Mouse (Mus musculus) stomach, embryonic 15.5 days (tissue): ENCODE measurements around the gene Zbtb40. TPM values are rescaled to one million over a fixed set of nuclear protein-coding genes. Genes with fewer than 3 reads are reported as not detected.

ENCODE experiments used
- ATAC-seq: fragments of 200-750 bp; cut with Nextera tagmentation; 2 replicates; pipeline ENCODE4 v1.8.0; 2017; ENCODE audit warnings: low read depth, moderate number of reproducible peaks, moderate TSS enrichment; ENCODE audit not compliant: insufficient read depth, low FRiP score
- H3K27ac ChIP-seq: fragments of 300-500 bp; sonication (generic); 2 replicates; pipeline ENCODE4 v1.5.1; 2015; ENCODE audit warnings: mild to moderate bottlenecking, inconsistent platforms
- H3K27me3 ChIP-seq: fragments of 300-500 bp; sonication (generic); replicated peaks from 2 replicates; pipeline ENCODE4 v1.6.1; 2015; ENCODE audit warnings: inconsistent platforms
- H3K36me3 ChIP-seq: fragments of 300-500 bp; sonication (generic); 2 replicates; pipeline ENCODE4 v1.6.1; 2015; ENCODE audit warnings: inconsistent platforms
- H3K4me1 ChIP-seq: fragments of 300-500 bp; sonication (generic); 2 replicates; pipeline ENCODE4 v1.6.1; 2015; ENCODE audit warnings: inconsistent platforms
- H3K4me2 ChIP-seq: fragments of 300-500 bp; sonication (generic); 2 replicates; pipeline ENCODE4 v1.6.1; 2015; ENCODE audit warnings: mild to moderate bottlenecking, inconsistent platforms
- H3K4me3 ChIP-seq: fragments of 300-500 bp; sonication (generic); replicated peaks from 2 replicates; pipeline ENCODE4 v1.5.1; 2015; ENCODE audit warnings: inconsistent platforms
- H3K9ac ChIP-seq: fragments of 300-500 bp; sonication (generic); 2 replicates; pipeline ENCODE4 v1.6.1; 2015; ENCODE audit warnings: inconsistent platforms
- H3K9me3 ChIP-seq: fragments of 300-500 bp; sonication (generic); 2 replicates; pipeline ENCODE4 v1.6.1; 2016; ENCODE audit warnings: inconsistent platforms
- WGBS: fragments of 180-500 bp; shearing (Covaris S2); methylation state at CpG from one replicate; pipeline ENCODE4 v1.1.7; 2015; 5-methylcytosine and 5-hydroxymethylcytosine counted together
- polyA plus RNA-seq: library from polyadenylated mRNA; unstranded; fragments of >200 nt; fragmentation: Nextera tagmentation; extraction: Ambion mirVana; gene quantifications from 2 replicates; pipeline ENCODE4 v1.2.1, GENCODE M21; 2015

Zbtb40 gene
- polyA plus RNA-seq, 1 experiment from 2014 or later = 3.5 TPM

DNA sequence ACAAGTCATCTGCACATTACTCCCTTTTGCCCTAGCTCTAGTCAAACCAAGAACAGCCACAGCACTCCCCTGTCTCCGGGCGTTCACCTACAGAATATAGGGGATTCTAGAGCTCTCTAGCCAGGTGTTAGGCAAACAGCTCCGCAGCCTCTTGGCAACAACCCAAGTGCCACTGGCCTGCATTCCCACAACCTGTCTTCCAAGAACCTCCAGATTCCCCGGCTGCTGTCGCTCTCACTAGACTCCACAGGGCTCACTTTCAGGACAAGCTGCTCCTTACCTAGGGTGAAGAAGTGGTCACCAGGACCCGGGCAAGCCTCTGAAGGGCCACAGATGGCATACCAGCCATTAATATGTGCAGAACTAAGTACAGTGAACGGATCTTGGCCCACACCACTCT, 17.3 kb downstream of the Zbtb40 start:
- H3K9ac ChIP-seq = no peak overlapping the region
- no peaks in the 10 kb centered on the region for H3K27me3 ChIP-seq
- H3K27ac ChIP-seq = no peak overlapping the region
- no peaks in the 10 kb centered on the region for H3K9me3 ChIP-seq
- peaks cover 11% of the 10 kb centered on the region; the same call in 1 of the 2 replicates for H3K4me1 ChIP-seq
- no peak for ATAC-seq
- no peak overlapping the region for H3K4me3 ChIP-seq
- no peaks in the 10 kb centered on the region for H3K36me3 ChIP-seq
- no peak overlapping the region for H3K4me2 ChIP-seq
- 74% methylated on average over 7 of the region's 7 CpGs for WGBS

DNA sequence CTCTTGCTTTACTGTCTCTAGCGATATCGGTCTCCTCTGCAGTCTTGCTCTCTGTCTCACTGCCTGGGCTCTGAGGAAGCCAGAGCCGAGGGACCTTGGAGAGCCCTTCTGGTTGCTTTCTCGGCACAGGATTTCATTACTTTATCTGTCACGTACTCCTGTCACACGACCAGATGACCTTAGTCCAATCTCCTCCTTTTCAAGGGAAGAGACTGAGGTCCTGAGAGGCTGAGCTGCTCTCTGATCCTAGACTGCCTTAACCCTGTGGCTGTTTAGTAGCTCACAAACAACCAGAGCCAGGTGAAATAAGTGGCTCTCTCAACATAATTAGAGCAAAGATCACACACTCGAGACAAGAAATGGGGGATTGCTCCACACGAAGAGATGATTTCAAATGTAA, 19.3 kb downstream of the Zbtb40 start:
- WGBS = 54% methylated on average over 8 of the region's 8 CpGs
- ATAC-seq = no peak
- Histone ChIP-seq H3K4me1 (peaks cover 14% of the 10 kb centered on the region; the same call in 1 of the 2 replicates), H3K9me3 (no peaks in the 10 kb centered on the region), H3K27ac (no peak overlapping the region), H3K27me3 (no peaks in the 10 kb centered on the region), H3K4me3 (no peak overlapping the region), H3K9ac (no peak overlapping the region), H3K4me2 (no peak overlapping the region), H3K36me3 (no peaks in the 10 kb centered on the region)

DNA sequence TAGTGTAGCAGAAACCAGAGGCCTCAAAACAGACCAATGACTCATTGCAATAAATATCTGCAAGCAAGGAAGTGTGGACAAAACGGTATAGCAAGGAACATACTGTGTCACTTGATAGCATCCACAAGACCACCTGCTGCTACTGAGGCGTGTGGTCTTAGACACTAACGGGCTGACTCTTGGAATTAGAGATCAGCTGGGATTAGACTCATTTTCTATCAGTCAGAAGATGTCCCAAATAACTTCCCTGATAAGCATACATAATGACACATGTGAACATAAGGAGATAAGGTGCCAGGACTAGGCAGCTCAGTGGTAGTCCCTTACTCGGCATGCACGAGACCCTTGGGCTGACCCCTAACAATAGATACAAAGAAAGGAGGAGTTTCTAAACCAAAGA, 21.6 kb downstream of the Zbtb40 start:
- ATAC-seq = no peak
- WGBS = 69% methylated on average over 5 of the region's 5 CpGs

DNA sequence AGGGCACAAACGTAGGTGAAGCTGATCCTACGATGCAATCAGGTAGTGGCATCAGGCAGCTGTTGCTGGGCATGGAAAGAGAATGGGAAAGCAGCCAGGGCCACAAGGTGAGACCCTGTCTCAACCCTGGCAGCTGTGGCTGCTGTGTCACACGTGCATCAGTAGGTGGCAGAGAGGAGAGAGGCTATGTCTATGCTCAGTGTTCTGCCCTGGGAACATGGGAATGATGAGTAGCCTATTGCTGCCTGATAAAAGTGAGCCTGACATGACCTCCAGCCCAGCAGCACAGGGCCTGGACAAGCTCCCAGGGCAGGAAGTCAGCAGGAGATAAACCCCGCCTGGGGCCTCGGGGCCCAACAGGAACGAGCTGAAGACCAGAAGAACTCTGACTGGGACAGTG, 23.0 kb downstream of the Zbtb40 start:
- H3K9me3 ChIP-seq = no peaks in the 10 kb centered on the region
- H3K27me3 ChIP-seq = no peaks in the 10 kb centered on the region
- 54% methylated on average over 6 of the region's 6 CpGs for WGBS
- H3K27ac ChIP-seq = no peak overlapping the region
- no peak overlapping the region for H3K9ac ChIP-seq
- no peak overlapping the region for H3K4me3 ChIP-seq
- 0 out of 2 replicates have a peak, but pooled peaks cover 3% of the 10 kb centered on the region for H3K4me1 ChIP-seq
- ATAC-seq = no peak
- no peaks in the 10 kb centered on the region for H3K36me3 ChIP-seq
- H3K4me2 ChIP-seq = no peak overlapping the region

More for the DNA sequence above, 21.6 kb downstream of the Zbtb40 start:
- Histone ChIP-seq H3K27me3 (no peaks in the 10 kb centered on the region), H3K4me1 (0 out of 2 replicates have a peak, but pooled peaks cover 3% of the 10 kb centered on the region), H3K4me3 (no peak overlapping the region), H3K27ac (no peak overlapping the region), H3K36me3 (no peaks in the 10 kb centered on the region), H3K4me2 (no peak overlapping the region), H3K9ac (no peak overlapping the region), H3K9me3 (no peaks in the 10 kb centered on the region)

DNA sequence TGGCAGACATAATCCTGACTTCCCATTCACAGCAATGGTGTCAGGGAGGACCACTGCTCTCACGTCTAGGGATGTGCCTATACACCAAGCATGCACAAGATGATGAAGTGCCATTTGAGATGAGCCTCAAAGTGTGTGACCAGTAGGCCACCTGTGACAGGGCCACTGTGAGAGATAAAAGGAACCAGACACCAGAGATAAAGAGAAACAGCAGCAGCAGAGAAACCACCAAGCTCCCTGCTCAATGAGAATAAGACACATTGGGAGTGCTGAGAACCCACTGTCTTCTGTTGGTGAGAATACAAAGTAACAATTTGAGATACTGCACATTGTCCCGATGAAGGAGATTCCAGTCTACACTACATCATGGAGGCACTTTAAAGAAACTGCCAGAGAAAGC, 23.5 kb downstream of the Zbtb40 start:
- Histone ChIP-seq H3K9ac (no peak overlapping the region), H3K4me2 (no peak overlapping the region), H3K36me3 (no peaks in the 10 kb centered on the region), H3K4me3 (no peak overlapping the region), H3K27me3 (no peaks in the 10 kb centered on the region), H3K9me3 (no peaks in the 10 kb centered on the region), H3K27ac (no peak overlapping the region), H3K4me1 (0 out of 2 replicates have a peak, but pooled peaks cover 3% of the 10 kb centered on the region)
- 87% methylated on average over 2 of the region's 2 CpGs for WGBS
- no peak for ATAC-seq

DNA sequence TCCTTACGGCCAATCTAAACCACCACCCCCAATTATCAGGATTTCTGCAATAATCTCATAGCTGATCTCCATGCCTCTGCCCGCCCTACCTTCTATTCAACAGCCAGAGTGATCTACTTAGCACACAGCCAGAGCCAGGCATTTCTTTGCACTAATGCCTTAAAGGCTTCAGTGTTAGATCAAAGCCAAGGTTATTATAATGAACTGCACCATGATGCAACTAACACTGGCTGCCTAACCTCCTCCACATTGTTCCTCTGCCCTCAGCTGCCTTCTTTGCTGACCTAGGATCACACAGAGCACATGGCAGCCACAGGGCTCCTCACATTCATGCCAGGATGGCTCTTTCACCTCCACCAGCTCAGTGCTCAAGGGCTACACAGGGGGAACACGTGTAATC, 28.5 kb downstream of the Zbtb40 start:
- no peak overlapping the region for H3K9ac ChIP-seq
- H3K9me3 ChIP-seq = no peaks in the 10 kb centered on the region
- 72% methylated on average over 3 of the region's 3 CpGs for WGBS

DNA sequence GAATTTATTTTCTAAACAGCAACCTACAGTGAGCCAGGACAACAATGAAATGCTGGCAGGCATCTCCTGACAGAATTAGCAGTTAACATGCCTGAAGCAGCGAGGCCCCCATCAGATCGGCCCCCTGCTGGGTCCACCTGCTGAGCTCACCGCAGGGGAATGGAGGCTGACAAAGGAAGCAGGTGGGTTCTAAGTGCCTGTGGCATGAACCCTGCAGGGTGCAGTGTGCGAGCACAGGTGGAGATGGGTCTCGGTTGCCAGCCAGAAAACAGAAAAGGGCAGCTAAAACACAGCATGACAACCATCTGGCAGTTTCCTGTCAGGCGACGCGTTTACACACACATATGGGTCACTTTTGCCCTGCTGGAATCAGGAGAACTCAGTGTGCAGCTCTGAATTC, 32.7 kb downstream of the Zbtb40 start:
- no peak overlapping the region for H3K4me3 ChIP-seq
- 0 out of 2 replicates have a peak, but pooled peaks cover 3% of the 10 kb centered on the region for H3K36me3 ChIP-seq
- no peaks in the 10 kb centered on the region for H3K4me1 ChIP-seq
- ATAC-seq = no peak
- WGBS = 60% methylated on average over 8 of the region's 8 CpGs
- H3K4me2 ChIP-seq = no peak overlapping the region
- no peak overlapping the region for H3K9ac ChIP-seq
- no peaks in the 10 kb centered on the region for H3K9me3 ChIP-seq
- no peaks in the 10 kb centered on the region for H3K27me3 ChIP-seq
- H3K27ac ChIP-seq = no peak overlapping the region

More for the DNA sequence above, 28.5 kb downstream of the Zbtb40 start:
- H3K27me3 ChIP-seq = no peaks in the 10 kb centered on the region
- H3K4me2 ChIP-seq = no peak overlapping the region
- H3K4me3 ChIP-seq = no peak overlapping the region
- ATAC-seq = no peak
- H3K36me3 ChIP-seq = 0 out of 2 replicates have a peak, but pooled peaks cover 3% of the 10 kb centered on the region
- no peak overlapping the region for H3K27ac ChIP-seq
- H3K4me1 ChIP-seq = no peaks in the 10 kb centered on the region

DNA sequence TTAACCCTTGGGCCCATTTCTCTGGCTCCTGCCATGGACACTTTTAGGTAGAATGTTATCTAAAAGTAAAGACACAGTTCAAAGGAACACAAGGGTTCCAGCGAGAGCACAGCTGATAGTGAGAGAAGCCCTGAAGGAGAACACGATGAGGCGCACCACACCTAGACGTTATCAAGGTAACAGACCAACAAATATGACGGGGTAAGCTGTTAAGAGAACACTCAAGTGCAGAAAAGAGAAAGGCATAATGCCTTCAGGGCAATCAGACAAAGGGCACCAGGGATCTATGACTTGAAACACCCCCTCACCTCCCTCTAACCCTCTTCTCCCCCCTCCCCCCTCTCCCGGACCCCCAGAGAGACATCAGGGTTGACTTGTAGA, 33.1 kb downstream of the Zbtb40 start:
- H3K4me2 ChIP-seq = no peak overlapping the region
- no peak for ATAC-seq
- no peaks in the 10 kb centered on the region for H3K4me1 ChIP-seq
- H3K9me3 ChIP-seq = no peaks in the 10 kb centered on the region
- H3K4me3 ChIP-seq = no peak overlapping the region
- 0 out of 2 replicates have a peak, but pooled peaks cover 3% of the 10 kb centered on the region for H3K36me3 ChIP-seq
- H3K27ac ChIP-seq = no peak overlapping the region
- no peak overlapping the region for H3K9ac ChIP-seq
- no peaks in the 10 kb centered on the region for H3K27me3 ChIP-seq
- 85% methylated on average over 6 of the region's 6 CpGs for WGBS

DNA sequence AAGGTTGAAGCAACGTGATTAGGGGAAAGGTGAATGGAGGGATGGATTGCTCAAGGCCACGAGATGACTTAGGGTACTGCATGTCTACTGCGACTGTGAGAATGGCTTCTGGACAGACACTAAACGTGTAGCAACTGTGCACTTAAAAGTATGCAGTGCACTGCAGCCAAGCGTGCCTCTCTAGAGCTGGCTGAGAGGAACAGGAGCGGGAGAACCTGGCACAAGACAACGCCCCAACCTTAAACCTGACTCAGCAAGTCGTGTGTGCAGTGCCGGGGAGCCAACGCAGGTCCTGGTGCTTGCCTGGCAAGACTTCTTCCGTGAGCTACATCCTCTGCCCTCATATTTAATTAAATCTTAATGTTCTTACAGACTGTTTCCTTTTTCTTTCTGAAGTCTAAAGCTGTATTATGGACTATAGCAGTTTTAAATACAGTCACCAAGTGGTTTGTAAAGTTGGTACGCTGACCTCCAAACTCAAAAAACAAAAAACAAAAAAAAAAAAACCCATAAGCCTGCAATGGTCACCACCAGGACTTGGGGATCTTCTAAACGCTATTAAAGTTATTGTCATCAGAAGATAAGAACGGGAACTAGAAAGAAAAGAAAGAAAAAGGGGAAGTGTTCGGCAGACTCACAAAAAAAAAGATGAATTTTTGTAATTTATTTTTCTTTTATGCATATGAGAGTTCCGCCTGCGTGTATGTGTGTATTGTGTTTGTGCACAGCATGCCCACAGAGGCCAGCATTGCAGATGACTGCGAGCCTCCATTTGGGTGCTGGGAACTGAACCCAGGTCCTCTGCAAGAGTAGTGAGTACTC, 33.7 kb downstream of the Zbtb40 start:
- no peak for ATAC-seq
- H3K9me3 ChIP-seq = no peaks in the 10 kb centered on the region
- H3K27me3 ChIP-seq = no peaks in the 10 kb centered on the region
- no peak overlapping the region for H3K27ac ChIP-seq
- H3K4me2 ChIP-seq = no peak overlapping the region
- H3K9ac ChIP-seq = no peak overlapping the region
- 0 out of 2 replicates have a peak, but pooled peaks cover 3% of the 10 kb centered on the region for H3K36me3 ChIP-seq
- 85% methylated on average over 18 of the region's 18 CpGs for WGBS
- H3K4me3 ChIP-seq = no peak overlapping the region
- no peaks in the 10 kb centered on the region for H3K4me1 ChIP-seq

DNA sequence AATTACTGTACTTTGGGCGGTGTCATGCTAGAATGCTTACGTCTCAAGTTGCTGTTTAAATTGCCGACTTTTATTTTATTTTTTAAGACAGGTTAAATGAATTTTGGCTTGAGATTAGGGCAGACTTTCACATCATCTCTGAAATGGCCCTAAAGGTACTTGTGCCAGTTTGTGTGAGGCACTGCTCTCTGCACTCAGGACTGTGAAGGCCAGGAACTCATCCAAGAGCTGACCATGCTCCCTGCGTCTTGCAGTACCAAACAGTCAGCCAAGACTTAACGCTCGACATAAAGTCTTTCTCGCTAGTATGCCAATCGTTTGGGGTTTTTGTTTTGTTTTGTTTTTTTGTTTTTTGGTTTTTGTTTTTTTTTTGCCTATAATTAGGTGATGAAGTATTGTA, 34.5 kb downstream of the Zbtb40 start:
- Histone ChIP-seq H3K27me3 (no peaks in the 10 kb centered on the region), H3K9ac (no peak overlapping the region), H3K9me3 (no peaks in the 10 kb centered on the region), H3K27ac (no peak overlapping the region), H3K4me2 (no peak overlapping the region), H3K4me1 (no peaks in the 10 kb centered on the region), H3K4me3 (no peak overlapping the region), H3K36me3 (0 out of 2 replicates have a peak, but pooled peaks cover 3% of the 10 kb centered on the region)
- 91% methylated on average over 8 of the region's 8 CpGs for WGBS
- no peak for ATAC-seq

DNA sequence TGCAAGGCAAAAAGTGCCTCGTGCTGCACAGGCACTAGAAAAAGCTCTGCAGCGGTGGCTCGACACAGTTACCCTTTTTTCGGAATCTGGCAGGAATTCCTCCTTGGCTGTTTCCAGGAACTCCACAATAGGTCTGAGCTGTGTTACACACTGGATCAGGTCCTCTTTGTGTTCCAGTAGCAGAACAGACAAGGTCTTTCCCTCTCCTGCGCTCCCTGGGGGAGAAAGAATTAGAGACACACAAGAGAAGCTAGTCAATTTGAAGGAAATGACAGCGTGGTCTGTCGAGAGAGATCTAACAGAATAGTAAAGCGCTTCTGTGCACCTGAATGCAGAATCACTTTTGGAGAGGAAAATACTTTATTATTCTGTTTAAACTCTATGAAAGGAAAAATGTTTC, 41.6 kb downstream of the Zbtb40 start:
- H3K9me3 ChIP-seq = no peaks in the 10 kb centered on the region
- no peak overlapping the region for H3K27ac ChIP-seq
- no peaks in the 10 kb centered on the region for H3K27me3 ChIP-seq
- H3K36me3 ChIP-seq = peaks cover 3% of the 10 kb centered on the region; the same call in 1 of the 2 replicates
- H3K9ac ChIP-seq = no peak overlapping the region
- WGBS = 88% methylated on average over 8 of the region's 8 CpGs
- ATAC-seq = no peak
- H3K4me2 ChIP-seq = no peak overlapping the region
- no peaks in the 10 kb centered on the region for H3K4me1 ChIP-seq
- H3K4me3 ChIP-seq = no peak overlapping the region

DNA sequence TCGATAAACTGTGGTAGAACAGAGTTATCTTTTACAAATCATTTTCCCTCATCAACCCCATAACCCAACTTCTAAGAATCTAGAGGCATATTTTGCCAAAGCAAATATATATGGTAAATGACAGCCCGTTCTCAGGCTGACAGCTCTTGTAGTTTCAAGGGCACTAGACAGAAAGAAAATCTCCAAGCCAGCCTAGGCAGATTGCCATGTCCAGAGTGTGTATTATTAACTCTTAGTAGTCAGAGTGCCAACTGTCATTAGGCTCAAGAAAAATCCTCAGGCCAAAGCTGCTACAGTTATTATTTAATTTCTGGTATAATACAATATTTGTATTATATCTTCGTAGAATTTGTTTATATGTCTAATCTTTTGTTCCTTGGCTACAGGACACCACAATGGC, 46.8 kb downstream of the Zbtb40 start:
- no peaks in the 10 kb centered on the region for H3K4me1 ChIP-seq
- H3K9me3 ChIP-seq = no peaks in the 10 kb centered on the region
- no peak overlapping the region for H3K4me2 ChIP-seq
- no peak for ATAC-seq
- no peak overlapping the region for H3K27ac ChIP-seq
- no peaks in the 10 kb centered on the region for H3K27me3 ChIP-seq
- no peak overlapping the region for H3K4me3 ChIP-seq
- H3K9ac ChIP-seq = no peak overlapping the region
- WGBS = 71% methylated on average over 3 of the region's 3 CpGs
- H3K36me3 ChIP-seq = peaks cover 3% of the 10 kb centered on the region; the same call in 1 of the 2 replicates
